Mouse (Mus musculus) heart, embryonic 16.5 days (tissue): Measurements from ENCODE around the gene Sirt2. TPM values are rescaled to one million over a fixed set of nuclear protein-coding genes. Genes with fewer than 3 reads are reported as not detected.

Experiments
- ATAC-seq: fragments of 200-750 bp; cut with Nextera tagmentation; replicated peaks from 2 replicates; pipeline ENCODE4 v1.8.0; 2017; ENCODE audit warnings: moderate number of reproducible peaks; ENCODE audit not compliant: insufficient read depth, low FRiP score; ENCODE audit errors: extremely low read depth
- H3K27ac ChIP-seq: fragments of 300-500 bp; sonication (generic); 2 replicates; pipeline ENCODE4 v1.5.1; 2014; ENCODE audit warnings: mild to moderate bottlenecking, low read length, control low read depth, moderate library complexity
- H3K27me3 ChIP-seq: fragments of 300-500 bp; sonication (generic); 2 replicates; pipeline ENCODE4 v1.6.1; 2014; ENCODE audit warnings: low read length, mixed read lengths; ENCODE audit not compliant: control insufficient read depth, insufficient read depth
- H3K36me3 ChIP-seq: fragments of 300-500 bp; sonication (generic); 2 replicates; pipeline ENCODE4 v1.6.1; 2014; ENCODE audit not compliant: control insufficient read depth, insufficient read depth
- H3K4me1 ChIP-seq: fragments of 300-500 bp; sonication (generic); 2 replicates; pipeline ENCODE4 v1.6.1; 2014; ENCODE audit warnings: low read length, mixed read lengths; ENCODE audit not compliant: control insufficient read depth, insufficient read depth
- H3K4me2 ChIP-seq: fragments of 300-500 bp; sonication (generic); 2 replicates; pipeline ENCODE4 v1.6.1; 2014; ENCODE audit warnings: low read depth, mild to moderate bottlenecking, control low read depth, low read length
- H3K4me3 ChIP-seq: fragments of 300-500 bp; sonication (generic); 2 replicates; pipeline ENCODE4 v1.5.1; 2014; ENCODE audit warnings: mild to moderate bottlenecking, control low read depth, low read length
- H3K9ac ChIP-seq: fragments of 300-500 bp; sonication (generic); 2 replicates; pipeline ENCODE4 v1.6.1; 2014; ENCODE audit warnings: low read length, control low read depth
- H3K9me3 ChIP-seq: fragments of 300-500 bp; sonication (generic); replicated peaks from 2 replicates; pipeline ENCODE4 v1.6.1; 2016; ENCODE audit warnings: low read length; ENCODE audit not compliant: control insufficient read depth
- WGBS: fragments of 180-500 bp; shearing (Covaris S2); extraction: QIAGEN DNeasy Blood & Tissue Kit; methylation state at CpG from one replicate; pipeline ENCODE4 v1.1.7; 2014; 5-methylcytosine and 5-hydroxymethylcytosine counted together
- polyA plus RNA-seq: library from polyadenylated mRNA; unstranded; fragments of >200 nt; fragmentation: Nextera tagmentation; extraction: Ambion mirVana; gene quantifications from 2 replicates; pipeline ENCODE4 v1.2.1, GENCODE M21; 2015

Sirt2 gene
- polyA plus RNA-seq, 1 experiment from 2014 or later: 60.4 TPM

GRCm38 (mm10) chr7:28749935-28750334 lies 16.6 kb upstream of the Sirt2 start:
- WGBS: 92% methylated on average over 7 of the region's 7 CpGs
- no peak overlapping the region for H3K4me2 ChIP-seq
- no peaks in the 10 kb centered on the region for H3K27me3 ChIP-seq
- H3K9me3 ChIP-seq: no peaks in the 10 kb centered on the region
- H3K27ac ChIP-seq: no peak overlapping the region
- no peak overlapping the region for H3K4me3 ChIP-seq
- no peaks in the 10 kb centered on the region for H3K4me1 ChIP-seq
- peaks cover 11% of the 10 kb centered on the region for H3K36me3 ChIP-seq
- no peak overlapping the region for H3K9ac ChIP-seq
- no peak for ATAC-seq

GRCm38 (mm10) chr7:28756079-28756478 lies 10.5 kb upstream of the Sirt2 start, which contains the start of gene Ccer2:
TSS of gene Ccer2 (plus strand) at chr7:28756174.
- H3K9ac ChIP-seq: no peak within 1 kb of the TSS
- H3K9me3 ChIP-seq: no peaks in the 10 kb centered on the region
- no peak within 1 kb of the TSS for H3K27ac ChIP-seq
- no peak within 1 kb of the TSS for H3K4me3 ChIP-seq
- H3K36me3 ChIP-seq: peaks cover 13% of the 10 kb centered on the region
- 3% methylated on average over 17 of the region's 17 CpGs for WGBS
- peaks cover 11% of the 10 kb centered on the region for H3K27me3 ChIP-seq
- H3K4me2 ChIP-seq: no peak within 1 kb of the TSS
- no peaks in the 10 kb centered on the region for H3K4me1 ChIP-seq
- no peak for ATAC-seq

GRCm38 (mm10) chr7:28758623-28759022 lies 7.9 kb upstream of the Sirt2 start:
- peaks cover 11% of the 10 kb centered on the region for H3K27me3 ChIP-seq
- 85% methylated on average over 13 of the region's 13 CpGs for WGBS
- peaks cover 24% of the 10 kb centered on the region for H3K36me3 ChIP-seq
- H3K9ac ChIP-seq: no peak overlapping the region
- no peak overlapping the region for H3K27ac ChIP-seq
- no peak overlapping the region for H3K4me3 ChIP-seq
- no peak for ATAC-seq
- H3K4me2 ChIP-seq: no peak overlapping the region
- H3K4me1 ChIP-seq: no peaks in the 10 kb centered on the region
- no peaks in the 10 kb centered on the region for H3K9me3 ChIP-seq

GRCm38 (mm10) chr7:28761907-28762306 lies 4.6 kb upstream of the Sirt2 start:
- ATAC-seq: no peak
- Histone ChIP-seq H3K27me3 (peaks cover 2% of the 10 kb centered on the region; the same call in 1 of the 2 replicates), H3K36me3 (peaks cover 24% of the 10 kb centered on the region), H3K4me1 (peaks cover 9% of the 10 kb centered on the region), H3K27ac (no peak overlapping the region), H3K9ac (no peak overlapping the region), H3K4me2 (no peak overlapping the region), H3K9me3 (no peaks in the 10 kb centered on the region), H3K4me3 (no peak overlapping the region)
- 79% methylated on average over 9 of the region's 9 CpGs for WGBS

- no peaks in the 10 kb centered on the region for H3K27me3 ChIP-seq
- ATAC-seq: no peak
- peaks cover 16% of the 10 kb centered on the region for H3K36me3 ChIP-seq
- H3K4me2 ChIP-seq: peak overlapping the region; percentile 89
- peak overlapping the region; percentile 90 for H3K4me3 ChIP-seq
- 81% methylated on average over 6 of the region's 6 CpGs for WGBS
- H3K4me1 ChIP-seq: peaks cover 15% of the 10 kb centered on the region
- H3K27ac ChIP-seq: no peak overlapping the region
- no peak overlapping the region for H3K9ac ChIP-seq
- H3K9me3 ChIP-seq: no peaks in the 10 kb centered on the region
Measured at GRCm38 (mm10) chr7:28765211-28765610, 1.3 kb upstream of the Sirt2 start.

- Histone ChIP-seq H3K27ac (0 out of 2 replicates have a peak overlapping the region, but pooled peaks have one; percentile 25), H3K9me3 (no peaks in the 10 kb centered on the region), H3K36me3 (peaks cover 4% of the 10 kb centered on the region; the same call in 1 of the 2 replicates), H3K27me3 (no peaks in the 10 kb centered on the region), H3K4me3 (peak overlapping the region; percentile 90), H3K4me1 (peaks cover 15% of the 10 kb centered on the region), H3K9ac (peak overlapping the region; percentile 87), H3K4me2 (peak overlapping the region; percentile 66)
- ATAC-seq: no peak
- WGBS: 5% methylated on average over 14 of the region's 14 CpGs
Measured at GRCm38 (mm10) chr7:28766910-28767309, 375 bp downstream of the Sirt2 start.

- 67% methylated on average over 7 of the region's 7 CpGs for WGBS
- Histone ChIP-seq H3K27ac (peak within 1 kb of the TSS; percentile 25; the same call in 1 of the 2 replicates), H3K4me2 (peak within 1 kb of the TSS; percentile 89), H3K4me1 (peaks cover 15% of the 10 kb centered on the region), H3K4me3 (peak within 1 kb of the TSS; percentile 90), H3K36me3 (0 out of 2 replicates have a peak, but pooled peaks cover 4% of the 10 kb centered on the region), H3K9me3 (no peaks in the 10 kb centered on the region), H3K27me3 (no peaks in the 10 kb centered on the region), H3K9ac (peak within 1 kb of the TSS; percentile 87)
- ATAC-seq: no peak
Measured at GRCm38 (mm10) chr7:28767462-28767965, 979 bp downstream of the Sirt2 start, which contains the start of gene Nfkbib. TSS of gene Nfkbib (minus strand) at chr7:28767512.

GRCm38 (mm10) chr7:28769414-28769958 lies 3.0 kb downstream of the Sirt2 start:
- Histone ChIP-seq H3K9ac (no peak overlapping the region), H3K27me3 (no peaks in the 10 kb centered on the region), H3K4me1 (peaks cover 15% of the 10 kb centered on the region), H3K4me3 (no peak overlapping the region), H3K36me3 (no peaks in the 10 kb centered on the region), H3K27ac (no peak overlapping the region), H3K4me2 (no peak overlapping the region), H3K9me3 (no peaks in the 10 kb centered on the region)
- no peak for ATAC-seq
- WGBS: 87% methylated on average over 9 of the region's 9 CpGs

- Histone ChIP-seq H3K36me3 (no peaks in the 10 kb centered on the region), H3K4me2 (no peak overlapping the region), H3K4me1 (peaks cover 12% of the 10 kb centered on the region), H3K9ac (no peak overlapping the region), H3K27ac (no peak overlapping the region), H3K9me3 (no peaks in the 10 kb centered on the region), H3K27me3 (no peaks in the 10 kb centered on the region), H3K4me3 (no peak overlapping the region)
- WGBS: 66% methylated on average over 3 of the region's 3 CpGs
- no peak for ATAC-seq
Measured at GRCm38 (mm10) chr7:28770309-28770708, 3.8 kb downstream of the Sirt2 start.
